Mouse (Mus musculus) stomach, postnatal 0 days (tissue): Measurements from ENCODE around the gene Zfp781. TPM values are rescaled to one million over a fixed set of nuclear protein-coding genes. Genes with fewer than 3 reads are reported as not detected.
"Not testable (repeated sequence)": the region's sequence is repeated elsewhere in the genome, so short reads cannot be mapped to it uniquely, and the experiment has no call there.

Experiments used
- ATAC-seq: fragments of 200-750 bp; cut with Nextera tagmentation; 2 replicates; pipeline ENCODE4 v1.8.0; 2017; ENCODE audit not compliant: low FRiP score, low TSS enrichment
- DNase-seq: peaks from one replicate; pipeline ENCODE4 v3.0.0-alpha.2; 2016; ENCODE audit warnings: low spot score
- H3K27ac ChIP-seq: fragments of 300-500 bp; sonication (generic); replicated peaks from 2 replicates; pipeline ENCODE4 v1.5.1; 2014; ENCODE audit warnings: mild to moderate bottlenecking, control low read depth
- H3K27me3 ChIP-seq: fragments of 300-500 bp; sonication (generic); 2 replicates; pipeline ENCODE4 v1.6.1; 2014; ENCODE audit warnings: low read length; ENCODE audit not compliant: control insufficient read depth, insufficient read depth
- H3K36me3 ChIP-seq: fragments of 300-500 bp; sonication (generic); 2 replicates; pipeline ENCODE4 v1.6.1; 2014; ENCODE audit warnings: low read length, mixed read lengths; ENCODE audit not compliant: control insufficient read depth, insufficient read depth
- H3K4me1 ChIP-seq: fragments of 300-500 bp; sonication (generic); replicated peaks from 2 replicates; pipeline ENCODE4 v1.6.1; 2014; ENCODE audit warnings: antibody characterized with exemption; ENCODE audit not compliant: control insufficient read depth, insufficient read depth
- H3K4me2 ChIP-seq: fragments of 300-500 bp; sonication (generic); replicated peaks from 2 replicates; pipeline ENCODE4 v1.6.1; 2014; ENCODE audit warnings: low read depth, mild to moderate bottlenecking, control low read depth, moderate library complexity
- H3K4me3 ChIP-seq: fragments of 300-500 bp; sonication (generic); 2 replicates; pipeline ENCODE4 v1.5.1; 2014; ENCODE audit warnings: low read depth, low read length, control low read depth
- H3K9ac ChIP-seq: fragments of 300-500 bp; sonication (generic); 2 replicates; pipeline ENCODE4 v1.6.1; 2014; ENCODE audit warnings: mild to moderate bottlenecking, low read length, control low read depth, mixed read lengths
- H3K9me3 ChIP-seq: fragments of 300-500 bp; sonication (generic); 2 replicates; pipeline ENCODE4 v1.6.1; 2016; ENCODE audit warnings: low read length; ENCODE audit not compliant: control insufficient read depth
- WGBS: fragments of 180-500 bp; shearing (Covaris S2); extraction: QIAGEN DNeasy Blood & Tissue Kit; methylation state at CpG from one replicate; pipeline ENCODE4 v1.1.7; 2014; 5-methylcytosine and 5-hydroxymethylcytosine counted together
- polyA plus RNA-seq: library from polyadenylated mRNA; unstranded; fragments of >200 nt; fragmentation: Nextera tagmentation; extraction: Ambion mirVana; gene quantifications from 2 replicates; pipeline ENCODE4 v1.2.1, GENCODE M21; 2015

The Zfp781 gene
- 0.68 and 0.89 TPM in 2 replicates for polyA plus RNA-seq

GRCm38 (mm10) chr10:81929842-81930743, at the start of gene Zfp781:
Zfp781 (minus strand) TSS chr10:81930480.
- H3K36me3 ChIP-seq, DNase-seq, H3K27me3 ChIP-seq, H3K4me2 ChIP-seq, H3K9me3 ChIP-seq, H3K4me1 ChIP-seq, H3K27ac ChIP-seq, H3K4me3 ChIP-seq, H3K9ac ChIP-seq: not testable (repeated sequence)
- WGBS, result no CpG with 5 or more reads among the region's 43 CpGs
- peak; percentile 92 for ATAC-seq

- not testable (repeated sequence) for H3K36me3 ChIP-seq, H3K27me3 ChIP-seq, H3K9me3 ChIP-seq, ATAC-seq, H3K27ac ChIP-seq, H3K9ac ChIP-seq, H3K4me1 ChIP-seq, DNase-seq, H3K4me2 ChIP-seq, H3K4me3 ChIP-seq
- WGBS, result no CpG with 5 or more reads among the region's 44 CpGs
Measured at GRCm38 (mm10) chr10:81978365-81979003, 48.2 kb upstream of the Zfp781 start.

- not testable (repeated sequence) for H3K4me3 ChIP-seq, H3K4me2 ChIP-seq, H3K4me1 ChIP-seq, H3K36me3 ChIP-seq, H3K27ac ChIP-seq, DNase-seq, H3K9me3 ChIP-seq, H3K27me3 ChIP-seq, H3K9ac ChIP-seq
- no CpG with 5 or more reads among the region's 3 CpGs for WGBS
- peak; percentile 24; the same call in 1 of the 2 replicates for ATAC-seq
Measured at GRCm38 (mm10) chr10:81930744-81931118, 451 bp upstream of the Zfp781 start.

GRCm38 (mm10) chr10:81863409-81864407, 66.6 kb downstream of the Zfp781 start, which contains the start of gene Gm32687:
Gm32687 (plus strand) TSS chr10:81863934.
- not testable (repeated sequence) for H3K4me1 ChIP-seq, H3K27ac ChIP-seq, H3K9me3 ChIP-seq, DNase-seq, H3K4me3 ChIP-seq, H3K4me2 ChIP-seq, H3K36me3 ChIP-seq, H3K27me3 ChIP-seq, H3K9ac ChIP-seq
- 25% methylated on average over 3 of the region's 49 CpGs for WGBS
- ATAC-seq, result peak; percentile 100

Other genes starting within 250 kb of the Zfp781 start
- gene Zfp433, start 225.7 kb downstream of the Zfp781 start, polyA plus RNA-seq, result 8.2 and 8.5 TPM in 2 replicates
- gene Gm3055, start 159.3 kb downstream of the Zfp781 start, polyA plus RNA-seq, result 1.7 and 1.9 TPM in 2 replicates
- gene Gm4767, start 118.3 kb downstream of the Zfp781 start, polyA plus RNA-seq, result 1.4 and 1.6 TPM in 2 replicates
- gene Gm32687, start 66.5 kb downstream of the Zfp781 start, polyA plus RNA-seq, result 4.0 and 4.6 TPM in 2 replicates
- 5.1 and 5.3 TPM in 2 replicates for gene Zfp873, start 117.6 kb upstream of the Zfp781 start, polyA plus RNA-seq
- gene BC024063, start 152.9 kb upstream of the Zfp781 start, polyA plus RNA-seq, result 0.97 and 1.0 TPM in 2 replicates
- 2.7 TPM in 2 replicates for gene AU041133, start 197.5 kb upstream of the Zfp781 start, polyA plus RNA-seq